Mouse (Mus musculus) ES-E14 (cell line): Measurements from ENCODE around the gene Olfr20.
"Not testable (repeated sequence)": the region's sequence is repeated elsewhere in the genome, so short reads cannot be mapped to it uniquely, and the experiment has no call there.

Experiments
- CHD2 ChIP-seq: IDR thresholded peaks from 2 replicates; pipeline ENCODE4 v1.6.1; 2014; ENCODE audit warnings: mild to moderate bottlenecking, low read depth, low read length, inconsistent platforms
- MAFK ChIP-seq: IDR thresholded peaks from 2 replicates; pipeline ENCODE4 v1.6.1; 2014; ENCODE audit warnings: mild to moderate bottlenecking, low read depth, low read length, inconsistent platforms; ENCODE audit not compliant: insufficient read depth

- TF ChIP-seq CHD2, MAFK: not testable (repeated sequence)
These were observed 29.5 kb upstream of the Olfr20 start for GRCm38 (mm10) chr11:73321064-73321463.
